Mouse (Mus musculus): ENCODE data around the gene Spata13. TPM values are rescaled to one million over a fixed set of nuclear protein-coding genes. Genes with fewer than 3 reads are reported as not detected.

The Spata13 gene
- polyA plus RNA-seq (2014; fragmentation: Nextera tagmentation; extraction: Ambion mirVana), result 14.7 and 16.9 TPM in 2 replicates

DNA sequence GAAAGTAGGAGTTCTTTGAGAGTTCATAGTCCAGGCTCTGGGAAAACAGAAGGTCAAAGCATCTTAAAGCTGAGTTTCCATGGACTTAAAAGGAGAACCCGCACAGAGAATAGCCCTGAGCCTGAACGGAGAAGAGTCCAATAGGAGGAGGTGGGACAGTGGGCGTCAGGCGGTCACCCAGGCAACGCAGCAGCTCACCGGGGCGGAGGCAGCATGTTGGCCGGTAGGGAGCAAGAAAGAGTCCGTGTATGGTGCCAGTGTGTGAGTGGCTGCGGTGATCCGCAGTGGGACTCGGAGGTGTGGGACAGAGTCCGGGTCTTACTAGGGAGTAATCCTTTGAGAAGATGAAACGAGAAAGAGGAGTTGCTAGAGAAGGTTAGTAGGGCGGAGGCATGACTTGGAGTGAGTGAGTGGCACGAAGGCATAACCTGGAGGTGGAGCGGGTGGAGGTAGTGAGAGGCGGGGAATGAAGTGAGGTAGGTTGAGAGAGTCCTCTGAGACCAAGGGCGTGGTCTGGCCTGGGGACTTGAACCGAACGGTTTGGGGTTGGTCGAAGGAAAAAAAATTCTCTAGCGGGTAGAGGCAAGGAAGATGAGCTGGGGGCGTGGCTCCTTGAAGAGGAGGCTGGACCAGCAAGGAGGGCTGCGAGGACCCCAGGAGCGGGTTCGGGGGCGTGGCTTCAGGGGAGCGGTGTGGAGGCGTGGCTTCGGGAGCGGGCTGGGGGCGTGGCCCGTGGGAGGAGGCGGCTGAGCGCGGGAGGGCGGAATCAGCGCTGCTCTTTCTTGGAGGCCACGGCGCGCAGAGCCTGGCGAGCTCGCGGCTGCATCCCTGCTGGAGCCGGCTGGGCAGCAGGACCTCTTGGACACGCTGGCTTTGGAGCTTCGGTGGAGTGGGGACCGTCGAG lies at the start of gene Spata13:
Spata13 (plus strand) TSS at position 41 of the 904 bp plus-strand sequence.
- Histone ChIP-seq H3K9ac (ENCODE audit: low read depth, low read length) (peak within 1 kb of the TSS; percentile 73), H3K4me2 (ENCODE audit: low read depth, low read length) (peak within 1 kb of the TSS; percentile 98), H3K9me3 (ENCODE audit: control insufficient read depth, low read length) (no peaks in the 10 kb centered on the region), H3K4me3 (ENCODE audit: low read depth, low read length) (peak within 1 kb of the TSS; percentile 65), H3K4me1 (ENCODE audit: control insufficient read depth, insufficient read depth, low read length) (peaks cover 17% of the 10 kb centered on the region), H3K27me3 (replicated peaks; ENCODE audit: control insufficient read depth, insufficient read depth, low read length) (0 out of 2 replicates have a peak, but pooled peaks cover 9% of the 10 kb centered on the region), H3K36me3 (ENCODE audit: control insufficient read depth, insufficient read depth, low read length) (no peaks in the 10 kb centered on the region), H3K27ac (replicated peaks; ENCODE audit: low read depth, low read length) (no peak within 1 kb of the TSS; the same call in 1 of the 2 replicates)
- ATAC-seq (ENCODE audit: low read depth), result peak; percentile 91
- under 1% methylated on average over 28 of the region's 50 CpGs for WGBS
- peak; percentile 94 for DNase-seq (ENCODE audit: low spot score)

DNA sequence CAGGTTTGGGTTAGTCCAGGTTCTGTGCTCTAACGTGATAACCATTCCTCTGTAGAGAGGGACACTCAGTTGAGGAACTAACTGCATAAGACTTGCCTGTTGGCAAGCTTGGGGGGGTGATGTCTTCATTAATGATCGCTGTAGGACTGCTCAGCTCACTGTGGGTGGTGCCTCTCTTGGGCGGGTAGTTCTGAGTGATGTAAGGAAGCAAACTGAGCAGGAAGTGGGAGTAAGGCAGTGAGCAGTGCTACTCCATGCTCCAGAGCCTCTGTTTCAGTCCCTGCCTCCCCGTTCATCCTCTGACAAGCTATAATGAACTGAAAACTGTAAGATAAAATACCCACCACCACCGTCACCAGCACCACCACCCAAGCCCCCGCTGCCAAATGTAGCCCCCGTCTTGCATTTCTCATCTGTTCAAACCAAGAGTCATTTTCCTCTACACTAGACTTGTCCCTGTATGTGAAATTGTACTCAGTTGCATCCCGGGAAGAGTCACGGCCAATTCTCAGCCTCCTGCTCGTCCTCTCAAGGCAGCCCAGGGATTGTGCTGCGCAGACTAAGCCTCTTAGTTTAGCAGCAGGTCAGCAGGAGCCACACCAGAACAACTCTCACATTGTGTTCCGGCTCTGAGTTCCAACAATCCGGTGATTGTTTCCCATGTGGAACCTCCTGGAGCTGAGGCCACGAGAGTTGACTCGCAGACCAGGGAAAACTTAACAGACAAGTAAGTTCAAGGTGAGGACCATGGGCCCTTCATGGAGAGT lies 46.9 kb upstream of the Spata13 start:
- Histone ChIP-seq H3K4me2 (ENCODE audit: low read depth, low read length) (no peak overlapping the region), H3K9me3 (ENCODE audit: control insufficient read depth, low read length) (no peaks in the 10 kb centered on the region), H3K4me3 (ENCODE audit: low read depth, low read length) (no peak overlapping the region), H3K9ac (ENCODE audit: low read depth, low read length) (no peak overlapping the region), H3K27me3 (replicated peaks; ENCODE audit: control insufficient read depth, insufficient read depth, low read length) (no peaks in the 10 kb centered on the region), H3K27ac (replicated peaks; ENCODE audit: low read depth, low read length) (peak overlapping the region; percentile 39; the same call in 1 of the 2 replicates), H3K36me3 (ENCODE audit: control insufficient read depth, insufficient read depth, low read length) (no peaks in the 10 kb centered on the region), H3K4me1 (ENCODE audit: control insufficient read depth, insufficient read depth, low read length) (0 out of 2 replicates have a peak, but pooled peaks cover 8% of the 10 kb centered on the region)
- DNase-seq (ENCODE audit: low spot score), result peak; percentile 53
- 41% methylated on average over 15 of the region's 15 CpGs for WGBS
- 0 out of 2 replicates have a peak, but pooled peaks have one; percentile 22 for ATAC-seq (ENCODE audit: low read depth)

DNA sequence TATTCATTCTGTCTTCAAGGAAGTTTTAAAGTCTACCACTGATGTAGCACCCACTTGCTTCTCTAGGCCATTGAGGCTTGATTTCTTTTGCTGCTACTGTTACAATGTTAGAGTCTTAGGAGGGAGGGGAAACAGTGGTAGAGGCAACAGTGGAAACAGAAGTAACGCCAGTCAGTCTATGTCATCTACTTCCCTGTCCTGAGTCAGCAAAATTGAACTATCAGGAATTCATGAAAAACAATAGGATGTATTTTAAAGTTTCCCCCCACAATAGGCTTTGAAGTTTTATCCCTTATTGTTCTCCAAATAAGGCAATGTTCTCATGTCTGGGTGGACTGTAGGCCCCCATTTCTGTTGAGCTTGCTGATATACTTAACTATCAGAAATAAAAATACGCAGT lies 44.8 kb upstream of the Spata13 start:
- no peaks in the 10 kb centered on the region for H3K27me3 ChIP-seq (replicated peaks; ENCODE audit: control insufficient read depth, insufficient read depth, low read length)
- H3K4me3 ChIP-seq (ENCODE audit: low read depth, low read length), result no peak overlapping the region
- no peak overlapping the region for H3K9ac ChIP-seq (ENCODE audit: low read depth, low read length)
- H3K27ac ChIP-seq (replicated peaks; ENCODE audit: low read depth, low read length), result no peak overlapping the region
- peaks cover 12% of the 10 kb centered on the region for H3K4me1 ChIP-seq (ENCODE audit: control insufficient read depth, insufficient read depth, low read length)
- WGBS, result 80% methylated on average over 2 of the region's 2 CpGs
- no peak for ATAC-seq (ENCODE audit: low read depth)
- no peaks in the 10 kb centered on the region for H3K36me3 ChIP-seq (ENCODE audit: control insufficient read depth, insufficient read depth, low read length)
- H3K9me3 ChIP-seq (ENCODE audit: control insufficient read depth, low read length), result no peaks in the 10 kb centered on the region
- H3K4me2 ChIP-seq (ENCODE audit: low read depth, low read length), result no peak overlapping the region
- no peak for DNase-seq (ENCODE audit: low spot score)

DNA sequence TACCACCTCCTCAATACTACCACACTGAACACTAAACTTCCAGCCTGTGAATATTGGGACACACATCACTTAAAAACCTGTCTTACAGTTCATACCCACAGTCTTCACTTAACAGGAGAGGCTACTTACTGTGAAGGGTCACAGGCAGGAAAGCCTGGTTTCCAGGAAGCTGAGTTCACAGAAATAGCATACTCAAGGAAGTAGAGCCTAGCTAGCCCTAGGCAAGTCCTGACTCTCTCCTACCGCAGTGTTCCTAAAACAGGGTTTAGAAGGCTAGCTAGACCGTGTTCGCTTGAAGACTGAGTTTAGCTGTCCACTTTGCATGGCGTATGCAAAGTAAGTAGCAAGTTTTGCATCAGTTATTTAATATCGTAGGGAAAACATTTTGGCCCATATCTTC lies 41.5 kb upstream of the Spata13 start:
- 57% methylated on average over 5 of the region's 5 CpGs for WGBS
- H3K9ac ChIP-seq (ENCODE audit: low read depth, low read length), result no peak overlapping the region
- no peaks in the 10 kb centered on the region for H3K27me3 ChIP-seq (replicated peaks; ENCODE audit: control insufficient read depth, insufficient read depth, low read length)
- DNase-seq (ENCODE audit: low spot score) (no peak), ATAC-seq (ENCODE audit: low read depth) (no peak)
- H3K9me3 ChIP-seq (ENCODE audit: control insufficient read depth, low read length), result no peaks in the 10 kb centered on the region
- H3K4me3 ChIP-seq (ENCODE audit: low read depth, low read length), result no peak overlapping the region
- no peak overlapping the region for H3K4me2 ChIP-seq (ENCODE audit: low read depth, low read length)
- H3K27ac ChIP-seq (replicated peaks; ENCODE audit: low read depth, low read length), result no peak overlapping the region
- H3K36me3 ChIP-seq (ENCODE audit: control insufficient read depth, insufficient read depth, low read length), result no peaks in the 10 kb centered on the region
- peaks cover 20% of the 10 kb centered on the region for H3K4me1 ChIP-seq (ENCODE audit: control insufficient read depth, insufficient read depth, low read length)

DNA sequence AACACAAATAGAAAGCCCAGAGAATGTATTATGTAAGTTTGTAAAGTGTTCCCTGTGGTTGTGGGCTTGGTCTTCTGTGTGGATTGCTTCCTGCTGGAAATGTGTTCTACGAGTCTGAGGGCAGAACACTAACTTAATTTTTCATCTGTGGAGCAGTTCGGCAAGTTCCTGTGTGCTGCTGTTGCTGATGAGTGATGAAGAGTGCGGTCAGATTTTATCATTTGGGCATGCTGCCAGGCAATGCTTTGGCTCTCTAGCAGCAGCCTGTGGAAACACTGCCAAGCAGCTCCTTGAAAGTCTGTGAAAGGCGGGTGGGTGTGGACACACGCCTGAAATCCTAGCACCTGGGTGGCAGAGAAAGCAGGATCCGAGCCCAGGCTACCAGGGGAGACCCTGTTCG lies 41.0 kb upstream of the Spata13 start:
- peak overlapping the region; percentile 30; the same call in 1 of the 2 replicates for H3K9ac ChIP-seq (ENCODE audit: low read depth, low read length)
- H3K9me3 ChIP-seq (ENCODE audit: control insufficient read depth, low read length), result no peaks in the 10 kb centered on the region
- H3K4me3 ChIP-seq (ENCODE audit: low read depth, low read length), result no peak overlapping the region
- no peaks in the 10 kb centered on the region for H3K27me3 ChIP-seq (replicated peaks; ENCODE audit: control insufficient read depth, insufficient read depth, low read length)
- H3K36me3 ChIP-seq (ENCODE audit: control insufficient read depth, insufficient read depth, low read length), result no peaks in the 10 kb centered on the region
- no peak overlapping the region; the same call in 1 of the 2 replicates for H3K27ac ChIP-seq (replicated peaks; ENCODE audit: low read depth, low read length)
- 24% methylated on average over 7 of the region's 7 CpGs for WGBS
- H3K4me2 ChIP-seq (ENCODE audit: low read depth, low read length), result no peak overlapping the region
- DNase-seq (ENCODE audit: low spot score), result peak; percentile 91
- peak; percentile 67 for ATAC-seq (ENCODE audit: low read depth)
- peaks cover 23% of the 10 kb centered on the region for H3K4me1 ChIP-seq (ENCODE audit: control insufficient read depth, insufficient read depth, low read length)

DNA sequence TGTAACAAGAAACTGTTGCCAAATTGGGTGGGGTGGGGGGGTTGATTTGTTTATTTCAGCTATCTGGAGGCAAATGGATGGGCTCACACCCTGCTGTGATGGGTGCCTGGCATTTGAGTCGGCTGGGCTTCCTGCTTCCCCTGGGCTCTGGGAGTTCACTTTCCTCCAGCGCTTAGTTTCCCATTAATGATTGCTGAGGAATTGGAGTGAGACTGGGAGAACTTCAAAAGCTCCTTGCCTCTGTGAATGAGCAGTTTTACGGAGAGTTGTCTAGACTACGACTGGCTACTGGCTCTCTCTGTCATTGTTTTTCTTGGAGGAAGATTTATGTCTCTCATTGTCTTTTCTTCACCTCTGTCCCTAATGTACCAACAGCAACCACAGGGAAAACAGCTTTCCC lies 36.2 kb upstream of the Spata13 start:
- H3K27ac ChIP-seq (replicated peaks; ENCODE audit: low read depth, low read length), result no peak overlapping the region
- WGBS, result 9% methylated on average over 4 of the region's 4 CpGs

DNA sequence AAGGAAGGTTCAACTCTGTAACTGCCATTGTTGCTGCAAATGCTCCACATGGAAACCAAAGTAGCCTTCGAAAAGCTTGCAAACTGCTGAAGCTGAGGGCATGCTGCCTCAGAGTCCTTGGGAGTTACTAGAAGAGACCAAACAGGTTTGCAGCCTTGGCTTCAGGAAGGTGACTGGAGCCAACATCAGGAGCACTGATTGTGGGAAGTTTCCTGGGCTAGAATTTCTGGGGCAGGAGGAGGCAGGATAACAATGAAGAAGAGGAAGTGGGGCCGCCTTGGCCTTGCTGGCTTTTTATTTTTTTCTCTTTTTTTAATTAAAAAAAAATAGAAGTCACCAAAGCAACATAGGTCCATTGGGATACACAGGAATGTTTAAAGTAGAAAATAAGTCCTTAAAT lies 34.8 kb upstream of the Spata13 start:
- peaks cover 11% of the 10 kb centered on the region for H3K4me1 ChIP-seq (ENCODE audit: control insufficient read depth, insufficient read depth, low read length)
- H3K9me3 ChIP-seq (ENCODE audit: control insufficient read depth, low read length), result no peaks in the 10 kb centered on the region
- H3K4me3 ChIP-seq (ENCODE audit: low read depth, low read length), result no peak overlapping the region
- H3K27ac ChIP-seq (replicated peaks; ENCODE audit: low read depth, low read length), result no peak overlapping the region
- H3K4me2 ChIP-seq (ENCODE audit: low read depth, low read length), result no peak overlapping the region
- H3K9ac ChIP-seq (ENCODE audit: low read depth, low read length), result no peak overlapping the region
- H3K36me3 ChIP-seq (ENCODE audit: control insufficient read depth, insufficient read depth, low read length), result no peaks in the 10 kb centered on the region
- no peaks in the 10 kb centered on the region for H3K27me3 ChIP-seq (replicated peaks; ENCODE audit: control insufficient read depth, insufficient read depth, low read length)
- 80% methylated on average over 2 of the region's 2 CpGs for WGBS
- DNase-seq (ENCODE audit: low spot score), result peak; percentile 33
- no peak for ATAC-seq (ENCODE audit: low read depth)

More for the DNA sequence above, 36.2 kb upstream of the Spata13 start:
- Histone ChIP-seq H3K9ac (ENCODE audit: low read depth, low read length) (no peak overlapping the region), H3K4me1 (ENCODE audit: control insufficient read depth, insufficient read depth, low read length) (peaks cover 11% of the 10 kb centered on the region), H3K4me3 (ENCODE audit: low read depth, low read length) (no peak overlapping the region), H3K4me2 (ENCODE audit: low read depth, low read length) (no peak overlapping the region), H3K9me3 (ENCODE audit: control insufficient read depth, low read length) (no peaks in the 10 kb centered on the region), H3K36me3 (ENCODE audit: control insufficient read depth, insufficient read depth, low read length) (no peaks in the 10 kb centered on the region), H3K27me3 (replicated peaks; ENCODE audit: control insufficient read depth, insufficient read depth, low read length) (no peaks in the 10 kb centered on the region)
- DNase-seq (ENCODE audit: low spot score) (peak; percentile 6), ATAC-seq (ENCODE audit: low read depth) (no peak)

DNA sequence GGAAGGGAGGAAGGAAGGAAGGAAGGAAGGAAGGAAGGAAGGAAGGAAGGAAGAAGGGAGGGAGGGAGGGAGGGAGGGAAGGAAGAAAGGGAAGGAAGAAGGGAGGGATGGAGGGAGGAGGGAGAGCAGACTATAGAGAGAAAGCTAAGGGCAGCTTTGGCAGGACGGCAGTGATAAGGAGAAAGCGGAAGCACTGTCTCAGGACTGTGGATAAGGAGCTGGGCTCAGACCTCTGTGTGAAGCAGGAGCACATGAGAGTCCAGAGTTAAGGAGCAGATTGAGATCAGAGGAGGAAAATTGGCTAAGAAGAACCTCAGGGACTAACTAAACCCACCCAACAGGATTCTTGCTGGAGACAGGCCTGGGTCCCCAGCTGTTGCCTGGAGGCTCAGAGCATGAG lies 28.2 kb upstream of the Spata13 start:
- H3K27me3 ChIP-seq (replicated peaks; ENCODE audit: control insufficient read depth, insufficient read depth, low read length), result no peaks in the 10 kb centered on the region
- H3K27ac ChIP-seq (replicated peaks; ENCODE audit: low read depth, low read length), result no peak overlapping the region
- ATAC-seq (ENCODE audit: low read depth), result no peak
- WGBS, result 73% methylated on average over 2 of the region's 2 CpGs
- no peak overlapping the region for H3K9ac ChIP-seq (ENCODE audit: low read depth, low read length)
- no peaks in the 10 kb centered on the region for H3K4me1 ChIP-seq (ENCODE audit: control insufficient read depth, insufficient read depth, low read length)
- no peak overlapping the region for H3K4me3 ChIP-seq (ENCODE audit: low read depth, low read length)
- H3K9me3 ChIP-seq (ENCODE audit: control insufficient read depth, low read length), result no peaks in the 10 kb centered on the region
- no peak overlapping the region for H3K4me2 ChIP-seq (ENCODE audit: low read depth, low read length)
- no peaks in the 10 kb centered on the region for H3K36me3 ChIP-seq (ENCODE audit: control insufficient read depth, insufficient read depth, low read length)
- DNase-seq (ENCODE audit: low spot score), result no peak

All from embryonic facial prominence, embryonic 14.5 days (tissue).